Mouse (Mus musculus): ENCODE data around the gene Tm2d3. TPM values are rescaled to one million over a fixed set of nuclear protein-coding genes. Genes with fewer than 3 reads are reported as not detected.

Gene Tm2d3
- polyA plus RNA-seq, 1 experiment from 2014 or later: 68.7 TPM

- Histone ChIP-seq H3K4me2 (replicated peaks) (no peak overlapping the region), H3K9ac (no peak overlapping the region), H3K4me3 (no peak overlapping the region), H3K27me3 (no peaks in the 10 kb centered on the region), H3K36me3 (no peaks in the 10 kb centered on the region), H3K27ac (no peak overlapping the region), H3K4me1 (no peaks in the 10 kb centered on the region), H3K9me3 (no peaks in the 10 kb centered on the region)
- ATAC-seq (ENCODE audit: insufficient number of reproducible peaks, insufficient read depth, low FRiP score, low TSS enrichment): no peak
- 78% methylated on average over 10 of the region's 10 CpGs for WGBS
These were observed 12.9 kb upstream of the Tm2d3 start for GRCm38 (mm10) chr7:65678050-65678449.

GRCm38 (mm10) chr7:65678900-65679595, 11.9 kb upstream of the Tm2d3 start:
- H3K4me2 ChIP-seq (replicated peaks): no peak overlapping the region
- H3K27ac ChIP-seq: no peak overlapping the region
- no peaks in the 10 kb centered on the region for H3K36me3 ChIP-seq
- H3K4me1 ChIP-seq: no peaks in the 10 kb centered on the region
- H3K27me3 ChIP-seq: no peaks in the 10 kb centered on the region
- no peak overlapping the region for H3K4me3 ChIP-seq
- ATAC-seq (ENCODE audit: insufficient number of reproducible peaks, insufficient read depth, low FRiP score, low TSS enrichment): no peak
- no peak overlapping the region for H3K9ac ChIP-seq
- WGBS: 81% methylated on average over 7 of the region's 7 CpGs
- H3K9me3 ChIP-seq: no peaks in the 10 kb centered on the region

DNA sequence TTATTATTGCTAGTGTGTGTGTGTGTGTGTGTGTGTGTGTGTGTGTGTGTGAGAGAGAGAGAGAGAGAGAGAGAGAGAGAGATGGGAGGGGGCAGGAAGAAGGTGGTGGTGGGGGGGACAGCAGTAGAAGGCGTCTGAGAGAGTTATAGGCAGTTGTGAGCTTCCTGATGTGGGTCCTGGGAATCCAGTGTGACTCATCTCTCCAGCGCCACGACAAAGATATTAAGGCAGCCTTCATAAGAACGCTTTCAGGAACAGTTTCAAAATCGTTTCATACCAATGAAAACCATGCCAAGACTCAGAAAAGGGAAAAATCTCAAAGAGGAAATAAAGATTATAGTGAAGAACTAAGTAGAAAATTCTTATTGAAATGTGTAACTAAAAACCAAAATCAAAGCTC, 9.8 kb upstream of the Tm2d3 start:
- Histone ChIP-seq H3K4me1 (no peaks in the 10 kb centered on the region), H3K27ac (no peak overlapping the region), H3K9ac (no peak overlapping the region), H3K27me3 (no peaks in the 10 kb centered on the region), H3K36me3 (no peaks in the 10 kb centered on the region), H3K9me3 (no peaks in the 10 kb centered on the region), H3K4me3 (no peak overlapping the region), H3K4me2 (replicated peaks) (no peak overlapping the region)
- 74% methylated on average over 5 of the region's 5 CpGs for WGBS
- no peak for ATAC-seq (ENCODE audit: insufficient number of reproducible peaks, insufficient read depth, low FRiP score, low TSS enrichment)

- H3K4me1 ChIP-seq: no peaks in the 10 kb centered on the region
- H3K4me2 ChIP-seq (replicated peaks): no peak overlapping the region
- WGBS: 56% methylated on average over 7 of the region's 7 CpGs
- no peak for ATAC-seq (ENCODE audit: insufficient number of reproducible peaks, insufficient read depth, low FRiP score, low TSS enrichment)
- no peaks in the 10 kb centered on the region for H3K27me3 ChIP-seq
- no peaks in the 10 kb centered on the region for H3K9me3 ChIP-seq
- H3K27ac ChIP-seq: no peak overlapping the region
- H3K9ac ChIP-seq: no peak overlapping the region
- H3K4me3 ChIP-seq: no peak overlapping the region
- H3K36me3 ChIP-seq: no peaks in the 10 kb centered on the region
These were observed 6.6 kb upstream of the Tm2d3 start for GRCm38 (mm10) chr7:65684256-65684835.

GRCm38 (mm10) chr7:65686664-65687063, 4.3 kb upstream of the Tm2d3 start:
- Histone ChIP-seq H3K4me2 (replicated peaks) (no peak overlapping the region), H3K36me3 (no peaks in the 10 kb centered on the region), H3K4me3 (no peak overlapping the region), H3K4me1 (no peaks in the 10 kb centered on the region), H3K9ac (no peak overlapping the region), H3K9me3 (no peaks in the 10 kb centered on the region), H3K27ac (no peak overlapping the region), H3K27me3 (no peaks in the 10 kb centered on the region)
- 87% methylated on average over 9 of the region's 9 CpGs for WGBS
- no peak for ATAC-seq (ENCODE audit: insufficient number of reproducible peaks, insufficient read depth, low FRiP score, low TSS enrichment)

- Histone ChIP-seq H3K27me3 (no peaks in the 10 kb centered on the region), H3K36me3 (peaks cover 4% of the 10 kb centered on the region; the same call in 1 of the 2 replicates), H3K4me3 (no peak overlapping the region), H3K4me2 (replicated peaks) (no peak overlapping the region), H3K27ac (no peak overlapping the region), H3K9me3 (no peaks in the 10 kb centered on the region), H3K4me1 (peaks cover 13% of the 10 kb centered on the region), H3K9ac (no peak overlapping the region)
- 82% methylated on average over 8 of the region's 8 CpGs for WGBS
- no peak for ATAC-seq (ENCODE audit: insufficient number of reproducible peaks, insufficient read depth, low FRiP score, low TSS enrichment)
These were observed 1.1 kb downstream of the Tm2d3 start for GRCm38 (mm10) chr7:65691929-65692605.

DNA sequence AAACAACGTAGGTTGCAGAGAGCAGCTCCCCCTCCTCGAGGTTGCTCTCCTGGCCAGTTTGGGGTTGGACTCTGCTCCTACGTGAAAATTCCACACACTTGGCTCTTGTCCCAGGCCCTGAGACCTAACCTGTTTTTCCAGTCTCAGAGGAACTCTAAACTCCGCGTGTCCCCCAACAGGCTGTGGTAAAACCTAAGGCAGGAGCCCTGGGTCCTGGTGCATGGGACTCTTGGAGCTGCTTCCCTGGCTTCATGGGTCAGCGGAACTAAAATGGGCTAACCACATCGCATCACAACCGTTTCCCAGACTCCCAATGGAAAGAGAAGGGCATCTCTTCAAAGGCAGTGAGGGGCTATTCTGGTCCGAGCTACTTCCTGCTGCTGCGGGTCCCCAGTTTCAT, 1.9 kb downstream of the Tm2d3 start:
- no peaks in the 10 kb centered on the region for H3K9me3 ChIP-seq
- ATAC-seq (ENCODE audit: insufficient number of reproducible peaks, insufficient read depth, low FRiP score, low TSS enrichment): peak; percentile 30; the same call in 1 of the 2 replicates
- 1% methylated on average over 10 of the region's 10 CpGs for WGBS

GRCm38 (mm10) chr7:65693301-65693821, 2.4 kb downstream of the Tm2d3 start:
- peaks cover 17% of the 10 kb centered on the region for H3K36me3 ChIP-seq
- peak; percentile 86 for ATAC-seq (ENCODE audit: insufficient number of reproducible peaks, insufficient read depth, low FRiP score, low TSS enrichment)
- H3K4me2 ChIP-seq (replicated peaks): peak overlapping the region; percentile 58
- H3K4me3 ChIP-seq: peak overlapping the region; percentile 83
- H3K9ac ChIP-seq: peak overlapping the region; percentile 83
- peak overlapping the region; percentile 72 for H3K27ac ChIP-seq
- H3K27me3 ChIP-seq: no peaks in the 10 kb centered on the region
- H3K9me3 ChIP-seq: no peaks in the 10 kb centered on the region
- H3K4me1 ChIP-seq: peaks cover 13% of the 10 kb centered on the region
- under 1% methylated on average over 52 of the region's 52 CpGs for WGBS

More for the DNA sequence above, 1.9 kb downstream of the Tm2d3 start:
- H3K36me3 ChIP-seq: peaks cover 12% of the 10 kb centered on the region
- H3K27ac ChIP-seq: peak overlapping the region; percentile 72
- peak overlapping the region; percentile 83 for H3K9ac ChIP-seq
- H3K4me2 ChIP-seq (replicated peaks): peak overlapping the region; percentile 58
- peak overlapping the region; percentile 83 for H3K4me3 ChIP-seq
- H3K4me1 ChIP-seq: peaks cover 13% of the 10 kb centered on the region
- no peaks in the 10 kb centered on the region for H3K27me3 ChIP-seq

DNA sequence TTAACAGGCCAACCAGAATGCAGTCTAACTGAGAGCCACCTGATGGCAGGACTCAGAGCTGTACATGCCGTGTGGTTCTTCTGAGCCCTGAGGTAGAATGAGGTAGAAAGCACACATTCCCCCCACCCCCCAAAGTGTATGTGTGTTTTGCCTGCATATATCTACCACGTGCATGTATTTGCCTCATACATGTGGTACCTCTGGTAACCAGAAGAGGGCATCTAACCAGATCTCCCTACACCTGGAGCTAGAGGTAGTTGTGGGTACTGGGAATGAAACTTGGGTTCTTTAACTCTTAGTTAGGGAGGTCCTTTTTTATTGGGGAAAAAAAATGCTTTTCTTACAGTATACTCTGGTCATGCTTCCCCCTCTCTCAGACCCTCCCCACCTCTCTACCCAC, 5.5 kb downstream of the Tm2d3 start:
- Histone ChIP-seq H3K4me1 (peaks cover 13% of the 10 kb centered on the region), H3K27me3 (no peaks in the 10 kb centered on the region), H3K36me3 (peaks cover 46% of the 10 kb centered on the region), H3K4me2 (replicated peaks) (no peak overlapping the region), H3K4me3 (no peak overlapping the region), H3K27ac (no peak overlapping the region), H3K9ac (no peak overlapping the region), H3K9me3 (no peaks in the 10 kb centered on the region)
- ATAC-seq (ENCODE audit: insufficient number of reproducible peaks, insufficient read depth, low FRiP score, low TSS enrichment): no peak
- 63% methylated on average over 2 of the region's 2 CpGs for WGBS

DNA sequence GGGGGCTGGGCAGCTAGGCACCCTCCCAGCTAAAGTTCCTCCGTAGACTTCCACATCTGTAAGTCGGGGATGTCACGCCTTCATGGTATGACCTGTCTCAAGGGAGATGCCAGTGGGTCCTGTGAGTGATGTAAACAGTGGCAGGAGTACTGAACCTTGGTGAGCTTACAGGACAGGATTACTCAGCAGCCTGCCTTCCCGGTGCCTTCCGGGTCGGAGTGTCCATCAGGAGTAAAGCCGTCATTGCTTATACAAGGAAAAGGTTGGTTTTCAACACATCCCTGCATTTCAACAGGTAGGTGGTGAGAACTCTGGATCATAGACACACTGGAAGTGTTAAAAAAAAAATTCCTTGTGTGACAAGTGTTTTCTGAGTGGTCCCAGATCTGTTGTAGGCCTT, 11.1 kb downstream of the Tm2d3 start:
- Histone ChIP-seq H3K36me3 (peaks cover 53% of the 10 kb centered on the region), H3K27me3 (no peaks in the 10 kb centered on the region), H3K4me1 (peaks cover 4% of the 10 kb centered on the region; the same call in 1 of the 2 replicates), H3K4me3 (no peak overlapping the region), H3K9ac (no peak overlapping the region), H3K4me2 (replicated peaks) (no peak overlapping the region), H3K27ac (no peak overlapping the region), H3K9me3 (no peaks in the 10 kb centered on the region)
- WGBS: 83% methylated on average over 7 of the region's 7 CpGs
- no peak for ATAC-seq (ENCODE audit: insufficient number of reproducible peaks, insufficient read depth, low FRiP score, low TSS enrichment)

DNA sequence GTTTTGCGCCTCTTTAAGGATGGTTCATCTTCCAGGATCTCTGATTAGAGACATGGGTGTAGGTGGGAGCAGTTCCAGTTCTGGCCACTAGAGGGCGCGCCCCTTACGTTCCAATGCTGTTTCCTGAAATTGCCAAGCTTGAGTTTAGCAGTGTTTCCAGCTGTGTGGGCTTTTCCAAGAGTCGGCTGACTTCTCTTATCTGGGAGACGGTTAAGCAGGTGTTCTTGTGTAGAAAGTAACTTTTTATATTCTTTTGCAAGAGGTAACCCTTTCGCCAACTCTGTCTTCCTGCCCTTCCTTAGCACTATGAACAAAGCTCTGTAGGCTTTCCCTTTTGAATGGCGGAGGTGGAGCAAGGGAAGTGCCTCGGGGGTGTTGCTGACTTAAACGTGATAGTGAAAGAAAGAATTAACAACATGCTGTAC, 13.9 kb downstream of the Tm2d3 start:
- 9% methylated on average over 10 of the region's 10 CpGs for WGBS
- 0 out of 2 replicates have a peak overlapping the region, but pooled peaks have one; percentile 7 for H3K4me3 ChIP-seq
- peak overlapping the region; percentile 35 for H3K4me2 ChIP-seq (replicated peaks)
- H3K9ac ChIP-seq: no peak overlapping the region
- H3K36me3 ChIP-seq: peaks cover 27% of the 10 kb centered on the region
- no peaks in the 10 kb centered on the region for H3K27me3 ChIP-seq
- H3K9me3 ChIP-seq: no peaks in the 10 kb centered on the region
- no peak overlapping the region for H3K27ac ChIP-seq
- peaks cover 4% of the 10 kb centered on the region; the same call in 1 of the 2 replicates for H3K4me1 ChIP-seq
- no peak for ATAC-seq (ENCODE audit: insufficient number of reproducible peaks, insufficient read depth, low FRiP score, low TSS enrichment)
